Comparison of ENCODE assay signal across 7 mouse cellular contexts in the genomic region with DNA sequence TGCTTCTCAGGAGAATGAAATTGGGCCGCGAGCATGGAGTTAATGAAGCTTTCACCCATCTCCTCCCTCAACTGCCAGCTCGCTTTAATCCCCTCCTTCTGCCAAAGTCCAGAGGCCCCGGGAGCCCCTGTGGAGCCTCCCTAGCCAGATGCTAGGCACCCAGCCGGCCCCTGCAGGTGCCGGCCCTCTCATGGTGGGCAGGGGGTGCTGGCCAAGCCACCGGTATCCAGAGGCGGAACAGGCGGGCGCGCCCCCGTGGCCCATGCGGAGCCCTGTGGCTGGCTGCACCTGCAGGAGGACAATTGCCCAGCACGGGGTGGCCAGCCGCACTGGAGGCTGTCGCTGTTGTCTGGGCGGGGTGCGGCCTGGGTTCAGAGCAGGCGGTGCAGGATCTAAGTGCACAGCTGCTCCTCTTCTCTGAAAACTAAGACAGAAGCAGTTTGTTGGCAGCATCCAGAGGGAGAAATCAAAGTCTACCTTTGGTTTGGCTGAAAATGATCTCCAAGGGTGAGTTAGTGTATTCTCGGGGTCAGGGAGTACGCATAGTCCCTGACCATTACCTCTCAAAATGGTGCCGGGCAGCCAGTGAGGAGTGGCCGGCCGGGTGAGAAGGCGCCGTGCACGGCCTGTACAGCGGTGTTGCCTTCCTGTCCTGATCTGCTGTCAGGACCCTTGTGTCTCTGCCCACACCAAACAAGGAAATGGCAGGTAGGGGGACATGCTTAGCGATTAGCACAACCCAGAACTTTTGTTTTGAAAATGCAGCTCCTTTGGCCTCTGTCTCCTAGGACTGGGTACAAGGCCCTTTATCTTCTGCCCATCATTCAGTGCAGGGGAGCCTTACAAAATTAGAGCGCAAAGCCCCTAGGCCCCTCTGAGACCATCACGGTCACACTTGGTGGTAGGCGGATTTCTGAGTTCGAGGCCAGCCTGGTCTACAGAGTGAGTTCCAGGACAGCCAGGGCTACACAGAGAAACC.
A peak's percentile ranks its signal among the peaks of the same experiment; 100 is the strongest.
DNase-seq lines count a peak whose midpoint lies in the region; ATAC-seq lines count a peak whose summit lies in the region.

No protein-coding gene starts in this region.

- no peak overlapping the region for H3K9ac ChIP-seq in intestine, embryonic 14.5 days (ENCODE audit: low read length)
- no peak overlapping the region for H3K9ac ChIP-seq in liver, embryonic 15.5 days

- ATAC-seq in intestine, embryonic 14.5 days (replicated peaks; ENCODE audit: low FRiP score, low TSS enrichment, low read depth), result peak; percentile 78
- ATAC-seq in liver, embryonic 15.5 days (ENCODE audit: insufficient read depth), result no peak

- H3K27ac ChIP-seq in intestine, embryonic 14.5 days (ENCODE audit: low read depth), result no peak overlapping the region
- no peak overlapping the region for H3K27ac ChIP-seq in liver, embryonic 15.5 days (replicated peaks)

- 58% methylated on average over 33 of the region's 33 CpGs for WGBS in intestine, embryonic 14.5 days
- 73% methylated on average over 33 of the region's 33 CpGs for WGBS in liver, embryonic 15.5 days (ENCODE audit: insufficient replicate concordance)

- peak; percentile 27 for DNase-seq in ES-CJ7 (ENCODE audit: low read depth, low spot score)
- peak; percentile 68 for DNase-seq in cerebellum, postnatal 14 days
- peak; percentile 71 for DNase-seq in intestine, embryonic 14.5 days (ENCODE audit: low spot score)
- no peak for DNase-seq in adrenal gland, postnatal 36 days
- DNase-seq in right cerebral cortex, postnatal 10 days (ENCODE audit: low spot score in 2 of 2), result no peak
- DNase-seq in spleen, adult 18-20 months, result no peak

- H3K36me3 ChIP-seq in intestine, embryonic 14.5 days (ENCODE audit: control insufficient read depth, insufficient read depth, low read length), result no peaks in the 10 kb centered on the region
- no peaks in the 10 kb centered on the region for H3K36me3 ChIP-seq in liver, embryonic 15.5 days (replicated peaks)

- no peaks in the 10 kb centered on the region for H3K9me3 ChIP-seq in intestine, embryonic 14.5 days (ENCODE audit: control insufficient read depth, low read length)
- H3K9me3 ChIP-seq in liver, embryonic 15.5 days (replicated peaks), result no peaks in the 10 kb centered on the region

- H3K27me3 ChIP-seq in intestine, embryonic 14.5 days (replicated peaks; ENCODE audit: control insufficient read depth, insufficient read depth, low read length), result no peaks in the 10 kb centered on the region
- no peaks in the 10 kb centered on the region for H3K27me3 ChIP-seq in liver, embryonic 15.5 days

- peak overlapping the region; percentile 26; the same call in 1 of the 2 replicates for H3K4me2 ChIP-seq in intestine, embryonic 14.5 days (ENCODE audit: low read length)
- peak overlapping the region; percentile 38; the same call in 1 of the 2 replicates for H3K4me2 ChIP-seq in liver, embryonic 15.5 days

- H3K4me3 ChIP-seq in intestine, embryonic 14.5 days (ENCODE audit: low read depth, low read length), result no peak overlapping the region
- H3K4me3 ChIP-seq in liver, embryonic 15.5 days (replicated peaks), result no peak overlapping the region

- peaks cover 16% of the 10 kb centered on the region for H3K4me1 ChIP-seq in intestine, embryonic 14.5 days (replicated peaks; ENCODE audit: control insufficient read depth, insufficient read depth, low read length)
- H3K4me1 ChIP-seq in liver, embryonic 15.5 days (replicated peaks), result peaks cover 27% of the 10 kb centered on the region

Comparison
In these comparisons a context has a peak if more than half of its experiments do, and no peak if none do; other contexts are left out.
1. DNase-seq: peak in ES-CJ7 (single experiment), cerebellum, postnatal 14 days (2 of 2) and intestine, embryonic 14.5 days (single experiment); none in adrenal gland, postnatal 36 days (0 of 2), right cerebral cortex, postnatal 10 days (0 of 2) and spleen, adult 18-20 months (0 of 2).